Mouse (Mus musculus) heart, postnatal 0 days (tissue): Measurements from ENCODE around the gene Dse. TPM values are rescaled to one million over a fixed set of nuclear protein-coding genes. Genes with fewer than 3 reads are reported as not detected.

Experiments used
- ATAC-seq: fragments of 200-750 bp; cut with Nextera tagmentation; 2 replicates; pipeline ENCODE4 v1.8.0; 2017; ENCODE audit warnings: low read depth, moderate number of reproducible peaks, moderate library complexity; ENCODE audit not compliant: insufficient read depth
- DNase-seq: peaks from one replicate; pipeline ENCODE4 v3.0.0-alpha.2; 2016; ENCODE audit warnings: low spot score
- H3K27ac ChIP-seq: fragments of 300-500 bp; sonication (generic); 2 replicates; pipeline ENCODE4 v1.5.1; 2014; ENCODE audit warnings: low read depth, mild to moderate bottlenecking
- H3K27me3 ChIP-seq: fragments of 300-500 bp; sonication (generic); 2 replicates; pipeline ENCODE4 v1.6.1; 2014; ENCODE audit warnings: low read length, mixed read lengths; ENCODE audit not compliant: control insufficient read depth, insufficient read depth
- H3K36me3 ChIP-seq: fragments of 300-500 bp; sonication (generic); replicated peaks from 2 replicates; pipeline ENCODE4 v1.6.1; 2014; ENCODE audit warnings: low read length, mixed read lengths; ENCODE audit not compliant: control insufficient read depth, insufficient read depth
- H3K4me1 ChIP-seq: fragments of 300-500 bp; sonication (generic); 2 replicates; pipeline ENCODE4 v1.6.1; 2014; ENCODE audit warnings: antibody characterized with exemption; ENCODE audit not compliant: control insufficient read depth, insufficient read depth
- H3K4me2 ChIP-seq: fragments of 300-500 bp; sonication (generic); 2 replicates; pipeline ENCODE4 v1.6.1; 2014; ENCODE audit warnings: low read depth, mild to moderate bottlenecking, low read length, moderate library complexity
- H3K4me3 ChIP-seq: fragments of 300-500 bp; sonication (generic); 2 replicates; pipeline ENCODE4 v1.5.1; 2014; ENCODE audit warnings: low read depth, low read length
- H3K9ac ChIP-seq: fragments of 300-500 bp; sonication (generic); replicated peaks from 2 replicates; pipeline ENCODE4 v1.6.1; 2014; ENCODE audit warnings: low read depth, low read length, mixed read lengths
- H3K9me3 ChIP-seq: fragments of 300-500 bp; sonication (generic); replicated peaks from 2 replicates; pipeline ENCODE4 v1.6.1; 2016; ENCODE audit warnings: low read length; ENCODE audit not compliant: control insufficient read depth
- CTCF ChIP-seq: IDR thresholded peaks from 2 replicates; pipeline ENCODE4 v1.5.1; 2016; ENCODE audit warnings: antibody characterized with exemption, control low read depth, low read depth
- EP300 ChIP-seq: IDR thresholded peaks from 2 replicates; pipeline ENCODE4 v1.6.1; 2016; ENCODE audit warnings: antibody characterized with exemption, low read depth
- WGBS: fragments of 180-500 bp; shearing (Covaris S2); extraction: QIAGEN DNeasy Blood & Tissue Kit; methylation state at CpG from one replicate; pipeline ENCODE4 v1.1.7; 2014; 5-methylcytosine and 5-hydroxymethylcytosine counted together
- polyA plus RNA-seq: library from polyadenylated mRNA; unstranded; fragments of >200 nt; fragmentation: Nextera tagmentation; extraction: Ambion mirVana; gene quantifications from 2 replicates; pipeline ENCODE4 v1.2.1, GENCODE M21; 2015
- total RNA-seq: library from RNA; depleted of rRNA; stranded (reverse); fragments of >200 nt; gene quantifications from 2 replicates; pipeline ENCODE4 v1.2.3, GENCODE M21; 2014; ENCODE audit warnings: low replicate concordance

Dse gene
- total and polyA plus RNA-seq, 2 experiments from 2014 or later, result 6.1 to 19.5 TPM

DNA sequence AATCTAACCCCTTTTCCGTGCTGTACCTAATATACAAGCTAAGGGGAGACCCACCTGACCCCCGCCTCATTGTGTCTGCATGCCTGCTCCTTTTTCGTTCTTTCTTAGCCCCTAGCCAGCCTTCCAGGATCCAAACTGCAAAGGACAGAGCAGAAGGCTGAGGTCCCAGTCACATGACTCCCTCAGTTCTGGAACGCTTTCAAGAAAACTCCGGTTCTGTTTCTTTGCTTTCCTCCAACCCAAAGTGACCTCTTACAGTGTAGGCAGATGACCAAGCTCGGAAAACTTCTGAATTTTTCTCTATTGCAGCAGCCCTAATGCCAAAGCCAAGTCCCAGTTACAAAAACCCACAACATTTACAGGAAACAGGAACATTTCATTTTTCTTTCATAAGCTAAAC lies 79.1 kb downstream of the Dse start:
- Histone ChIP-seq H3K4me1 (0 out of 2 replicates have a peak, but pooled peaks cover 7% of the 10 kb centered on the region), H3K9me3 (no peaks in the 10 kb centered on the region), H3K4me2 (no peak overlapping the region), H3K27ac (no peak overlapping the region), H3K27me3 (no peaks in the 10 kb centered on the region), H3K9ac (no peak overlapping the region), H3K4me3 (no peak overlapping the region), H3K36me3 (no peaks in the 10 kb centered on the region)
- no peak for DNase-seq
- no peak for ATAC-seq
- 75% methylated on average over 6 of the region's 6 CpGs for WGBS
- no peak for TF ChIP-seq EP300
- TF ChIP-seq CTCF, result no peak

DNA sequence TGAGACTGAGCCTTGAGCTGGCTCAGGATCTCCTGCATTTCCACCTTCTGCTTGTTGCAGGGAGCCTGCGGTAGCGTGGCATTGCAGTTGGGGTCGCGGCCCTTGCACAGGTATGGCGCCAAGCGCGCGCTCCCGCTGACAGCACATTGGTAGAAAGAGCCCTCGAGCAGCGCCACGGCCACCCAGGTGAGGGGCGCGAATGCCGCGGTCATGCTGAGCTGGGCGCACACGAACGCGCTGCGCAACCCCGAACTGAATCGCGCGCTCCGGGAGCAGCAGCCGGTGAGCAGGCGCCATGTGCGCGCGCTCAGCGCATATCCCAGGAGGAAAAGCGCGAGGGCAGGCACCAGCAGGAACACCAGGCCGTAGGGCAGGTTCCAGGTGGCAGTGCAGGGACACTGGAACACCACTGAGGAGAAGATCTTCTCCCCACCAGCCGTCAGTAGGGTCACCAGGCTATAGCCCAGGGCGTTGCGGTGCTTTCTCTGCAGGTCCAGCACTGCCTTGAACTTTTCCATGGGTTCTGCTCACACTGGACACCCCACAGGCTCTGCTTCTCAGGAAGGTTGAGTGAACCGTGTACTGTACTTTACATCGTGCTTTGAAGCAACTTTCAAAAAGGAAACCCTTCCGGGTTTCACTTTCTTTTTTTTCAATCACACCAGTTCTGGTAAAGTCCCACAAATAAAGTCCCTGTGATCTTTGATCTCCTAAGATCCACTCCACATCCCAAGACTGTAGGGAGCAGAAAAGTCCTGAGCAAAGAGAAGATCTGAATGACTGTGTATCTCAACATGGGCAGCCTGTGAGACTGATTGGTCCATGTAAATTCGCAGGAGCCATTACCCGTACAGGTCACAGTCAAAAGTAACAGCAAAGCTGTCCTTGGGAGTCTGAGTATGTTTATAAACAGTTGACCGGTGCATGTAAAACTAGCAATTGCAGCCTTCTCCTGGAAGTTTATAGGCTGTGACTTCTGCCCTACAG lies 79.8 kb downstream of the Dse start, which contains the start of gene Calhm6:
TSS of gene Calhm6 (minus strand) at position 593 of the 987 bp plus-strand sequence.
- TF ChIP-seq EP300 (no peak), CTCF (no peak)
- 15% methylated on average over 44 of the region's 44 CpGs for WGBS
- Histone ChIP-seq H3K27me3 (no peaks in the 10 kb centered on the region), H3K4me2 (peak within 1 kb of the TSS; percentile 81), H3K9ac (peak within 1 kb of the TSS; percentile 42; the same call in 1 of the 2 replicates), H3K4me3 (peak within 1 kb of the TSS; percentile 56), H3K36me3 (no peaks in the 10 kb centered on the region), H3K4me1 (0 out of 2 replicates have a peak, but pooled peaks cover 7% of the 10 kb centered on the region), H3K27ac (no peak within 1 kb of the TSS), H3K9me3 (no peaks in the 10 kb centered on the region)
- ATAC-seq (peak; percentile 44), DNase-seq (no peak)

DNA sequence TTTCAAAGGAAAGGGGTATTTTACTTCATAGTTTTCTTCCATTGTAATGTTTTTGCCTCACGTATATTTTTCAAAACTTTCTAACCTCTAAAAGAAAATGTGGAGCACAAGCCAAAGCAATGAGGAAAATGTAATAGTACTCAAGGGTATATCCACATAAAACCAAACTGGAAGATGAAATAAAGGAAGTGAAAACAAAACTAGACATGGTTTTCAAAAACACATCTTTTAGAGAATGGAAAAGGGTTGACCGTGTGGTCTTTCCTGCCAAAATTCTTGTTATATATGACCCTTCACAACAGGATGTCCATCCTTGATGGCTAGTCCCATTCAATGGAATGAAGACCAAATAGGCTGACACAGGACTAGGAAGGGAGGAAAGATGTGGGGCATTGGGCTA lies 89.1 kb downstream of the Dse start:
- no peak overlapping the region for H3K4me3 ChIP-seq
- DNase-seq (no peak), ATAC-seq (no peak)
- H3K4me2 ChIP-seq, result no peak overlapping the region
- H3K9me3 ChIP-seq, result no peaks in the 10 kb centered on the region
- no peaks in the 10 kb centered on the region for H3K36me3 ChIP-seq
- WGBS, result 77% methylated on average over 2 of the region's 2 CpGs
- no peak overlapping the region for H3K9ac ChIP-seq
- no peak overlapping the region for H3K27ac ChIP-seq
- TF ChIP-seq EP300 (no peak), CTCF (no peak)
- H3K4me1 ChIP-seq, result no peaks in the 10 kb centered on the region
- H3K27me3 ChIP-seq, result no peaks in the 10 kb centered on the region

DNA sequence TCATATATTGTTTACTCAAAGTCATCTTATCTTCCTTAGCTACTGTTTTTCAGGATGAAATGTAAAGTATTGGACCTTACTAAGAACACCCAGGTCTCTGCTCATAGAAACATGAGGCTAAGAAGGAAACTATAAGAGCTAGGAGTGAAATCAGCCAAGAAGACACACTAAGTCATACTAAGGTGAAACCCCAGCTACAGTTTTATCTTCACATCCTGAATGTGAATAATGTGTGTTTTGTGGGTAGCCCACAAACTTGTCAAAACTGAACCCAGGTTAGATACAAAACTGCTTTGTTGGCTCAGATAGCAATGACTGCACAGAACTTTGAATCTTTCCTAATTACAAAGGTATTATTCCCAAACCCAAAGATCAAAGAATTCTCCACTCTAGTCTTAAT lies 89.7 kb downstream of the Dse start:
- H3K27ac ChIP-seq, result no peak overlapping the region
- no peaks in the 10 kb centered on the region for H3K9me3 ChIP-seq
- H3K27me3 ChIP-seq, result no peaks in the 10 kb centered on the region
- no peak overlapping the region for H3K9ac ChIP-seq
- DNase-seq, result no peak
- no peaks in the 10 kb centered on the region for H3K36me3 ChIP-seq
- no peaks in the 10 kb centered on the region for H3K4me1 ChIP-seq
- ATAC-seq, result no peak
- H3K4me3 ChIP-seq, result no peak overlapping the region
- TF ChIP-seq CTCF (no peak), EP300 (no peak)
- H3K4me2 ChIP-seq, result no peak overlapping the region

DNA sequence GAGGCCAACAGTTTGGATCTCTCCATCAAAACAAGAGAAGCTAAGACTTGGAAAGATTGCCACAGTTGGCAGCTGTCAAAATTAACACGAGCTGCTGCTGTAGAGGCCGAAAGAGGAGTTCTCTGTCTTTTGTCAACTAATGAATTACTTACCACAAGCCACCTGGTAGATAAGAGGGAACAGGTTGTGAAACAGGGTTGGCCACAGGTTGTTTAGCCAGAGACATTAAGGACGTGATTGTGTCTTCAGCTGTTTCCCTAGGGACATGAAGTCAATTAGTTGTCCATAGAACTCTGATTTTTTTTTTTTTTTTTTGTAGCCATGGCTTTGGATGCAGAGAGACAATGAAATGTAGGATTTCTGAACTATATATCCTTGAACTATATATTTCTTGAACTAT lies 90.4 kb downstream of the Dse start:
- ATAC-seq (no peak), DNase-seq (no peak)
- Histone ChIP-seq H3K9me3 (no peaks in the 10 kb centered on the region), H3K36me3 (no peaks in the 10 kb centered on the region), H3K4me2 (no peak overlapping the region), H3K9ac (no peak overlapping the region), H3K27ac (no peak overlapping the region), H3K27me3 (no peaks in the 10 kb centered on the region), H3K4me3 (no peak overlapping the region), H3K4me1 (no peaks in the 10 kb centered on the region)
- WGBS, result 47% methylated on average over 3 of the region's 3 CpGs
- TF ChIP-seq CTCF (no peak), EP300 (no peak)
